Comparison of ENCODE assay signal across 9 mouse cellular contexts in the genomic region with DNA sequence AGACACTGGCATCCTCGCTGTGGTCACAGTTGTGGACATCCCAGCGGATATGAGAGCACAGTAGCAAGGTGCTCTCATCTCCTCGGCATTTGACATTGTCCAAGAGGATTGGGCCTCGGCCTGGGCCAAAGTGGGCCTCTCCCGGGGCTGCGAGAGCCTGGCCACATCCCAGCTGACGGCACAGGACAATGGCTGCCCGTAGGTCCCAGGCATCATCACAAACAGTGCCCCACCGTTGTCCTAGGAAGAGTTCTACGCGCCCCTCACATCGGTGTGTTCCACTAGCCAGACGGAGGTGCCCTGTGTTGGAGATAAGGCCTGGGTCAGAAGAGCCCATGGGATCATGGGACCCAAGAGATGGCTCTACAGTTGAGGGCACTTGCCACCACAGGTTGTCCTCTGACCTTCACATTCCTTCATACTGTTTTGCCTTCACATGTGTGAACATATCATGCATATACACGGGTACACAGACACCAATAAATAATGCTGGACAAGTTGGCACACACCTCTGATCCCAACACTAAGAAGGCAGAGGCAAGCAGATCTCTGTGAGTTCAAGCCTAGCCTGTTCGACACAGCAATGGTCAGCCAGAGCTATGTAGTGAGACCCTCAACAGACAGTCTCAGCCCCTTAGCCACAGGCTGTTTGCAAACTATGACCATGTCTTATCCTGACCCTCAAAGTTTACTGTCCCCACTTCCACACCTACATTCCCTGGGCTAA. TPM values are rescaled to one million over a fixed set of nuclear protein-coding genes. Genes with fewer than 3 reads are reported as not detected.
DNase-seq lines count a peak whose midpoint lies in the region; ATAC-seq and TF ChIP-seq lines count a peak whose summit lies in the region.
"Had no signal": no experiment of that assay in that cellular context is flagged by ENCODE, and none has a peak within 500 bp of the region (broad histone marks: within the 10 kb centered on the region; RNA-seq: fewer than 3 reads in every experiment).

No protein-coding gene starts in this region.

- DNase-seq in kidney, adult 2 months, result no peak
- DNase-seq in kidney, postnatal 14 days, result no peak
- DNase-seq in hindbrain, embryonic 14.5 days (ENCODE audit: low spot score), result no peak
- DNase-seq in embryo, embryonic 11 days, result no peak
- DNase-seq in embryo, embryonic 10.5 days (ENCODE audit: low spot score), result no peak
- DNase-seq in frontal cortex, adult 2 months (ENCODE audit: extremely low spot score in 1 of 2, low spot score in 1 of 2), result no peak

- TF ChIP-seq POLR2A in kidney, adult 2 months (IDR thresholded peaks at IDR 0.05; ENCODE audit: low read depth, low read length), result no peak
- no peak for TF ChIP-seq POLR2A in bone marrow macrophage, adult 2 months (IDR thresholded peaks at IDR 0.05; ENCODE audit: borderline replicate concordance, low read depth, low read length)

- H3K4me1 ChIP-seq in kidney, adult 2 months (ENCODE audit: control insufficient read depth, insufficient read depth, low read length), result peaks cover 19% of the 10 kb centered on the region; the same call in 1 of the 2 replicates
- peaks cover 38% of the 10 kb centered on the region for H3K4me1 ChIP-seq in bone marrow macrophage, adult 2 months (ENCODE audit: control insufficient read depth, insufficient read depth, low read length)
- peaks cover 17% of the 10 kb centered on the region for H3K4me1 ChIP-seq in hindbrain, embryonic 14.5 days (replicated peaks; ENCODE audit: control insufficient read depth, insufficient read depth, low read length)
- H3K4me1 ChIP-seq in midbrain, embryonic 13.5 days (replicated peaks), result peaks cover 27% of the 10 kb centered on the region

- no peak overlapping the region for H3K9ac ChIP-seq in hindbrain, embryonic 14.5 days
- H3K9ac ChIP-seq in midbrain, embryonic 13.5 days (replicated peaks), result no peak overlapping the region

- H3K27ac ChIP-seq in kidney, adult 2 months (ENCODE audit: insufficient read depth, low read depth, low read length), result peak overlapping the region; percentile 94; the same call in 1 of the 2 replicates
- H3K27ac ChIP-seq in bone marrow macrophage, adult 2 months (ENCODE audit: insufficient read depth, low read depth, low read length), result peak overlapping the region; percentile 95
- H3K27ac ChIP-seq in hindbrain, embryonic 14.5 days, result peak overlapping the region; percentile 98; the same call in 1 of the 2 replicates
- peak overlapping the region; percentile 97; the same call in 1 of the 2 replicates for H3K27ac ChIP-seq in midbrain, embryonic 13.5 days

- no peaks in the 10 kb centered on the region for H3K27me3 ChIP-seq in kidney, adult 2 months (replicated peaks; ENCODE audit: control insufficient read depth, insufficient read depth, low read length)
- H3K27me3 ChIP-seq in hindbrain, embryonic 14.5 days (ENCODE audit: control insufficient read depth, insufficient read depth, low read length), result peaks cover 5% of the 10 kb centered on the region; the same call in 1 of the 2 replicates
- H3K27me3 ChIP-seq in midbrain, embryonic 13.5 days, result no peaks in the 10 kb centered on the region; the same call in 1 of the 2 replicates

- no peaks in the 10 kb centered on the region for H3K9me3 ChIP-seq in hindbrain, embryonic 14.5 days (ENCODE audit: control insufficient read depth, low read length)
- H3K9me3 ChIP-seq in midbrain, embryonic 13.5 days, result no peaks in the 10 kb centered on the region

- H3K36me3 ChIP-seq in kidney, adult 2 months (ENCODE audit: control insufficient read depth, insufficient read depth, low read length), result no peaks in the 10 kb centered on the region
- H3K36me3 ChIP-seq in hindbrain, embryonic 14.5 days (replicated peaks; ENCODE audit: control insufficient read depth, insufficient read depth), result no peaks in the 10 kb centered on the region
- H3K36me3 ChIP-seq in midbrain, embryonic 13.5 days, result no peaks in the 10 kb centered on the region

- WGBS in kidney, adult 2 months, result 96% methylated on average over 15 of the region's 15 CpGs
- WGBS in hindbrain, embryonic 14.5 days, result 96% methylated on average over 15 of the region's 15 CpGs
- WGBS in midbrain, embryonic 13.5 days, result 94% methylated on average over 15 of the region's 15 CpGs

- no peak overlapping the region for H3K4me2 ChIP-seq in hindbrain, embryonic 14.5 days (replicated peaks)
- 0 out of 2 replicates have a peak overlapping the region, but pooled peaks have one; percentile 83 for H3K4me2 ChIP-seq in midbrain, embryonic 13.5 days (replicated peaks)

- no peak overlapping the region for H3K4me3 ChIP-seq in kidney, adult 2 months (ENCODE audit: insufficient read depth, low read depth, low read length)
- peak overlapping the region; percentile 69 for H3K4me3 ChIP-seq in bone marrow macrophage, adult 2 months (ENCODE audit: insufficient read depth, low read length)
- no peak overlapping the region for H3K4me3 ChIP-seq in hindbrain, embryonic 14.5 days (replicated peaks; ENCODE audit: low read length)
- H3K4me3 ChIP-seq in midbrain, embryonic 13.5 days (replicated peaks), result no peak overlapping the region

- TF ChIP-seq CTCF in kidney, adult 2 months (conservative IDR thresholded peaks at IDR 0.05; ENCODE audit: insufficient read depth, insufficient read length, low read depth, low read length), result no peak
- TF ChIP-seq CTCF in bone marrow macrophage, adult 2 months (IDR thresholded peaks at IDR 0.05; ENCODE audit: low read depth, low read length), result no peak

- ATAC-seq in hindbrain, embryonic 14.5 days (ENCODE audit: low FRiP score), result no peak
- ATAC-seq in midbrain, embryonic 13.5 days, result no peak
- ATAC-seq: activated CD4-positive, CD25-positive, alpha-beta regulatory T cell, adult 4 months had no signal

RNA-seq across cellular contexts. Expression of a gene that starts 13.3 kb away (rescaled TPM):
- polyA plus RNA-seq in kidney, adult 2 months (2012; rRNA removed), result 4.3 and 5.0 TPM in 2 replicates
- polyA plus RNA-seq in bone marrow macrophage, adult 2 months (2012; ENCODE audit: insufficient read depth, insufficient read length, missing spikeins), result 6.8 and 10.0 TPM in 2 replicates
- polyA plus RNA-seq in hindbrain, embryonic 14.5 days (2014; fragmentation: Nextera tagmentation; extraction: Ambion mirVana), result 1.5 TPM in 2 replicates
- 1.0 and 1.4 TPM in 2 replicates for polyA plus RNA-seq in midbrain, embryonic 13.5 days (2015; fragmentation: Nextera tagmentation; extraction: Ambion mirVana)
- polyA plus RNA-seq in frontal cortex, adult 2 months (2012; rRNA removed), result 2.6 and 2.9 TPM in 2 replicates

RNA-seq across cellular contexts. Expression of a gene that starts 18.8 kb away (rescaled TPM):
- polyA plus RNA-seq in kidney, adult 2 months (2012; rRNA removed), result 0.08 TPM in 1 of 2 replicates, not detected in the other
- not detected in 2 replicates for polyA plus RNA-seq in bone marrow macrophage, adult 2 months (2012; ENCODE audit: insufficient read depth, insufficient read length, missing spikeins)
- polyA plus RNA-seq in hindbrain, embryonic 14.5 days (2014; fragmentation: Nextera tagmentation; extraction: Ambion mirVana), result not detected in 2 replicates
- polyA plus RNA-seq in midbrain, embryonic 13.5 days (2015; fragmentation: Nextera tagmentation; extraction: Ambion mirVana), result 0.24 TPM in 1 of 2 replicates, not detected in the other
- 0.06 TPM in 1 of 2 replicates, not detected in the other for polyA plus RNA-seq in frontal cortex, adult 2 months (2012; rRNA removed)
- polyA plus RNA-seq: activated CD4-positive, CD25-positive, alpha-beta regulatory T cell, adult 4 months had no signal

RNA-seq across cellular contexts. Expression of a gene that starts 26.7 kb away (rescaled TPM):
- polyA plus RNA-seq in kidney, adult 2 months (2012; rRNA removed), result 47.9 and 57.1 TPM in 2 replicates
- polyA plus RNA-seq in bone marrow macrophage, adult 2 months (2012; ENCODE audit: insufficient read depth, insufficient read length, missing spikeins), result 151 and 157 TPM in 2 replicates
- 429 and 481 TPM in 2 replicates for polyA plus RNA-seq in hindbrain, embryonic 14.5 days (2014; fragmentation: Nextera tagmentation; extraction: Ambion mirVana)
- 627 and 632 TPM in 2 replicates for polyA plus RNA-seq in midbrain, embryonic 13.5 days (2015; fragmentation: Nextera tagmentation; extraction: Ambion mirVana)
- 528 and 551 TPM in 2 replicates for polyA plus RNA-seq in frontal cortex, adult 2 months (2012; rRNA removed)

RNA-seq across cellular contexts. Expression of a gene that starts 33.5 kb away (rescaled TPM):
- 16.3 and 16.7 TPM in 2 replicates for polyA plus RNA-seq in kidney, adult 2 months (2012; rRNA removed)
- 9.5 and 9.8 TPM in 2 replicates for polyA plus RNA-seq in bone marrow macrophage, adult 2 months (2012; ENCODE audit: insufficient read depth, insufficient read length, missing spikeins)
- 23.1 and 24.2 TPM in 2 replicates for polyA plus RNA-seq in hindbrain, embryonic 14.5 days (2014; fragmentation: Nextera tagmentation; extraction: Ambion mirVana)
- polyA plus RNA-seq in midbrain, embryonic 13.5 days (2015; fragmentation: Nextera tagmentation; extraction: Ambion mirVana), result 28.5 and 28.8 TPM in 2 replicates
- 10.5 and 10.6 TPM in 2 replicates for polyA plus RNA-seq in frontal cortex, adult 2 months (2012; rRNA removed)
